Mouse (Mus musculus) intestine, postnatal 0 days (tissue): Measurements from ENCODE around the gene Mxd1. TPM values are rescaled to one million over a fixed set of nuclear protein-coding genes. Genes with fewer than 3 reads are reported as not detected.

Experiments used
- ATAC-seq: fragments of 200-750 bp; cut with Nextera tagmentation; 2 replicates; pipeline ENCODE4 v1.8.0; 2017; ENCODE audit warnings: mild to moderate bottlenecking, moderate TSS enrichment, moderate library complexity
- H3K27ac ChIP-seq: fragments of 300-500 bp; sonication (generic); 2 replicates; pipeline ENCODE4 v1.5.1; 2014; ENCODE audit warnings: mild to moderate bottlenecking, low read depth, low read length, moderate library complexity
- H3K27me3 ChIP-seq: fragments of 300-500 bp; sonication (generic); replicated peaks from 2 replicates; pipeline ENCODE4 v1.6.1; 2014; ENCODE audit warnings: low read length, mixed read lengths; ENCODE audit not compliant: control insufficient read depth, insufficient read depth
- H3K36me3 ChIP-seq: fragments of 300-500 bp; sonication (generic); 2 replicates; pipeline ENCODE4 v1.6.1; 2014; ENCODE audit warnings: mild to moderate bottlenecking, moderate library complexity; ENCODE audit not compliant: control insufficient read depth, insufficient read depth
- H3K4me1 ChIP-seq: fragments of 300-500 bp; sonication (generic); replicated peaks from 2 replicates; pipeline ENCODE4 v1.6.1; 2014; ENCODE audit warnings: antibody characterized with exemption, low read length, mixed read lengths; ENCODE audit not compliant: control insufficient read depth, insufficient read depth
- H3K4me2 ChIP-seq: fragments of 300-500 bp; sonication (generic); replicated peaks from 2 replicates; pipeline ENCODE4 v1.6.1; 2014; ENCODE audit warnings: low read depth, mild to moderate bottlenecking, moderate library complexity
- H3K4me3 ChIP-seq: fragments of 300-500 bp; sonication (generic); 2 replicates; pipeline ENCODE4 v1.5.1; 2014; ENCODE audit warnings: low read depth, low read length
- H3K9ac ChIP-seq: fragments of 300-500 bp; sonication (generic); 2 replicates; pipeline ENCODE4 v1.6.1; 2014; ENCODE audit warnings: mild to moderate bottlenecking, low read depth, low read length
- H3K9me3 ChIP-seq: fragments of 300-500 bp; sonication (generic); 2 replicates; pipeline ENCODE4 v1.6.1; 2016; ENCODE audit warnings: mixed run types; ENCODE audit not compliant: control insufficient read depth
- CTCF ChIP-seq: sonication (generic); IDR thresholded peaks from 2 replicates; pipeline ENCODE4 v1.5.1; 2016; ENCODE audit warnings: low read depth, mild to moderate bottlenecking, control low read depth, antibody characterized with exemption, moderate library complexity
- WGBS: fragments of 180-500 bp; shearing (Covaris S2); extraction: QIAGEN DNeasy Blood & Tissue Kit; methylation state at CpG from one replicate; pipeline ENCODE4 v1.1.7; 2014; 5-methylcytosine and 5-hydroxymethylcytosine counted together
- polyA plus RNA-seq: library from polyadenylated mRNA; unstranded; fragments of >200 nt; fragmentation: Nextera tagmentation; extraction: Ambion mirVana; gene quantifications from 2 replicates; pipeline ENCODE4 v1.2.1, GENCODE M21; 2015

Mxd1 gene
- polyA plus RNA-seq, 1 experiment from 2014 or later = 23.1 TPM

- WGBS = 80% methylated on average over 4 of the region's 4 CpGs
Measured at GRCm38 (mm10) chr6:86615301-86615700, 53.7 kb downstream of the Mxd1 start.

DNA sequence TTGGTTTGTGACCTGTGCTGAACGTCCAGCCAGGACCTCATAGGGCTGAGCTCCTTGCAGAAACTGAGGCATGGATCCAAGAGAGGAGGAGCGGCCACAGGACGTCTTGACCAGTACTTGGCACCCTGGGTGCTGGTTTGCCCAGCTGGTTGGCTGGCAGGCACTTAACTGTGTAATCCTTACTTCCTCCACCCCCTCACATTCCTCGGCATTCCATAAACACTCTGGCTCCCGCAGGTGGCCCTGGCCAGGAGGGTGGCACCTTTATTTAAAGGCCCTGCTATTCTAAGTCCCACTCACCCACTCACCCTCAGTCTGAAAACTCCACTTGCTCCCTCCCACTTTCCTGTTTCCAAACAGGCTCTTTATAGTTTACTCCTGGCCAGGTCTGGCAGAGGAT is 58.2 kb downstream of the Mxd1 start:
- Histone ChIP-seq H3K9me3 (no peaks in the 10 kb centered on the region), H3K27me3 (no peaks in the 10 kb centered on the region), H3K4me3 (no peak overlapping the region), H3K27ac (no peak overlapping the region), H3K4me1 (peaks cover 9% of the 10 kb centered on the region; the same call in 1 of the 2 replicates), H3K4me2 (no peak overlapping the region), H3K9ac (no peak overlapping the region), H3K36me3 (no peaks in the 10 kb centered on the region; the same call in 1 of the 2 replicates)
- no peak for TF ChIP-seq CTCF
- no peak for ATAC-seq
- WGBS = 50% methylated on average over 5 of the region's 5 CpGs

More at GRCm38 (mm10) chr6:86615301-86615700, 53.7 kb downstream of the Mxd1 start:
- no peaks in the 10 kb centered on the region for H3K27me3 ChIP-seq
- H3K27ac ChIP-seq = no peak overlapping the region
- H3K9ac ChIP-seq = no peak overlapping the region
- H3K4me3 ChIP-seq = no peak overlapping the region
- H3K36me3 ChIP-seq = no peaks in the 10 kb centered on the region
- H3K4me1 ChIP-seq = no peaks in the 10 kb centered on the region
- TF ChIP-seq CTCF = no peak
- H3K9me3 ChIP-seq = no peaks in the 10 kb centered on the region
- ATAC-seq = no peak
- no peak overlapping the region for H3K4me2 ChIP-seq

- ATAC-seq = peak; percentile 32; the same call in 1 of the 2 replicates
- WGBS = 73% methylated on average over 6 of the region's 6 CpGs
- no peak for TF ChIP-seq CTCF
- no peaks in the 10 kb centered on the region for H3K27me3 ChIP-seq
- H3K36me3 ChIP-seq = no peaks in the 10 kb centered on the region; the same call in 1 of the 2 replicates
- no peak overlapping the region for H3K9ac ChIP-seq
- H3K4me1 ChIP-seq = peaks cover 11% of the 10 kb centered on the region; the same call in 1 of the 2 replicates
- H3K27ac ChIP-seq = 0 out of 2 replicates have a peak overlapping the region, but pooled peaks have one; percentile 11
- H3K4me3 ChIP-seq = no peak overlapping the region
- no peaks in the 10 kb centered on the region for H3K9me3 ChIP-seq
- H3K4me2 ChIP-seq = no peak overlapping the region
Measured at GRCm38 (mm10) chr6:86609235-86609634, 59.7 kb downstream of the Mxd1 start.

GRCm38 (mm10) chr6:86607471-86607870 is 61.5 kb downstream of the Mxd1 start:
- no peak overlapping the region for H3K4me3 ChIP-seq
- WGBS = 57% methylated on average over 6 of the region's 6 CpGs
- peak; percentile 31; the same call in 1 of the 2 replicates for ATAC-seq

DNA sequence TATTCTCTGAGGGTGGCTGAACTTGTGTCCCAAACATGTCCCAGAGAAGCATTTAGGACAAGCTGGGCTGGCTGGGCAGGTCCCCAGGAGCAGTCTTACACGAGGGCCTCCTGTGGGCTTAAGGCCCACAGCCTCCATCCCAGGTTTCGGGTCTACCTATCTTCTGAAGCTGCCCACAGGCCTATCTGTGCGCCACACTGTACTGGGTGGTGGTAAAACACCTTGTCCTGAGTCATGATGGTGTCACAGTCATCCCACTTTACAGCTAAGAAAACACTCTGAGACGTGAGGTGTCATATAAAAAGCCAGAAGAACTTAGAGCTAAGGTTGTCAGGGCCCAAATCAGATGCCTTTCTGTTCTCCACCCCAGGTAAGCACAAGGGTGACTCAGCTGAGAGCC is 62.7 kb downstream of the Mxd1 start:
- Histone ChIP-seq H3K9me3 (no peaks in the 10 kb centered on the region), H3K36me3 (no peaks in the 10 kb centered on the region; the same call in 1 of the 2 replicates), H3K4me1 (peaks cover 11% of the 10 kb centered on the region; the same call in 1 of the 2 replicates), H3K27ac (no peak overlapping the region), H3K4me3 (no peak overlapping the region), H3K9ac (no peak overlapping the region), H3K27me3 (no peaks in the 10 kb centered on the region), H3K4me2 (no peak overlapping the region)
- TF ChIP-seq CTCF = no peak
- WGBS = 76% methylated on average over 4 of the region's 4 CpGs
- ATAC-seq = no peak

More at GRCm38 (mm10) chr6:86607471-86607870, 61.5 kb downstream of the Mxd1 start:
- TF ChIP-seq CTCF = no peak
- H3K36me3 ChIP-seq = no peaks in the 10 kb centered on the region; the same call in 1 of the 2 replicates
- no peaks in the 10 kb centered on the region for H3K9me3 ChIP-seq
- no peak overlapping the region for H3K4me2 ChIP-seq
- H3K27me3 ChIP-seq = no peaks in the 10 kb centered on the region
- peaks cover 11% of the 10 kb centered on the region; the same call in 1 of the 2 replicates for H3K4me1 ChIP-seq
- H3K27ac ChIP-seq = peak overlapping the region; percentile 10
- no peak overlapping the region for H3K9ac ChIP-seq

DNA sequence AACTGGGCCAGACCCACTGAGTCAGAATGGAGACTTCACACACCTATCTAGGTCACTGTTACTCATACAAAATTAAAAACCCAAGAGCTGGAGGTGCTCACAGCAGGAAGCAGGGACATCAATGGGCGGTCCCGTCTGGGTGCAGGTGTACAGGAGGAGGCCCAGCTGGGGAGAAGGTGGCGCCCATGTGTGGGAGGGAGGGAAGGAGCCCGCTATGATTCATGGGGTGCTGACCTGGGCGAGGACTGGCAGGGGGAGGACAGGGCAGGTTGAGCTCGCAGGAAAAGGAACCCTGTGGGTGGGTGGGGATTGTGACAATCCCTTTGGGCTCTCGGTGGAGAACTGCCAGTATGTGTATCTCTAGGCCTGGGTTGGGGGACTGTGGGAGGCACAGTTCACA is 63.7 kb downstream of the Mxd1 start:
- Histone ChIP-seq H3K4me3 (no peak overlapping the region), H3K9me3 (no peaks in the 10 kb centered on the region), H3K36me3 (no peaks in the 10 kb centered on the region; the same call in 1 of the 2 replicates), H3K27me3 (no peaks in the 10 kb centered on the region), H3K4me2 (no peak overlapping the region), H3K9ac (no peak overlapping the region), H3K4me1 (peaks cover 12% of the 10 kb centered on the region; the same call in 1 of the 2 replicates), H3K27ac (peak overlapping the region; percentile 74)
- 0 out of 2 replicates have a peak, but pooled peaks have one; percentile 18 for TF ChIP-seq CTCF
- ATAC-seq = peak; percentile 86
- WGBS = 38% methylated on average over 7 of the region's 7 CpGs
